Mouse (Mus musculus) liver, adult 10 weeks (tissue): ENCODE data around the gene Slc46a1. TPM values are rescaled to one million over a fixed set of nuclear protein-coding genes. Genes with fewer than 3 reads are reported as not detected.

Experiments
- polyA plus RNA-seq: library from polyadenylated mRNA; stranded (reverse); fragments of 350-450 nt; fragmentation: Illumina TruSeq; extraction: RNeasy Lipid Tissue Mini Kit (QIAGEN cat#74804); gene quantifications from one replicate; pipeline ENCODE4 v1.2.3, GENCODE M21; 2014; ENCODE audit warnings: low read depth, low replicate concordance

Slc46a1 gene
- 4.4 TPM for polyA plus RNA-seq

DNA sequence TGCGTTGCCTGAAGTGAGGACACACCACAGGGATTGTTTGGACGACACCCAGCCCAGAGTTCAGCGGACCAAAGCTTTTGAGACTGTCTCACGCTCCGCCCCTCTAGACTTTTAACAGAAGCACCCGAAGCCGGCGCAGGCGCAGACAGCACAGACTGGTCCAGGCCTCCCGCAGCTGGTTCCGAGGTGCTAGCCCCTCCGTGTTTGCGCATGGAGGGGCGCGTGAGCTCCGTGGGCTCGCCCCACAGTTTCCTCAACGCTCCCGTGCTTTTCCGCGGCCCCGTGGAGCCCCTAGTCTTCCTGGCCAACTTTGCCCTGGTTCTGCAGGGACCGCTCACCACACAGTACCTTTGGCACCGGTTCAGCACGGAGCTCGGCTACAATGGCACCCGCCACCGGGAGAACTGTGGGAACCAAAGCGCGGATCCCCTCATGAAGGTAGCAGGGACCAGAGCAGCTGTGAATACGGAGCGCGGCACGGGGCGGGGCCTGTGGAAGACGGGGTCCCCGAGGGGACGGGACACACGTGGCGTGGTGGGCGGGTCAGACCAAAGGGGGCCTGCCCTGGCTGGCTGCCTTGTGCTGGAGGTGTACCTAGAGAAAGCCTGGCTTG, at the start of gene Slc46a1:
Gene Slc46a1, plus strand, starts transcription at position 130 of the 613 bp plus-strand sequence.

GRCm38 (mm10) chr11:78422055-78422819, 43.3 kb upstream of the Slc46a1 start, which contains the start of gene Slc13a2:
Gene Slc13a2 (minus strand): TSS chr11:78422217.

GRCm38 (mm10) chr11:78497544-78498522, 32.3 kb downstream of the Slc46a1 start, which contains the start of gene Sarm1:
Gene Sarm1 (minus strand): TSS chr11:78497754.

DNA sequence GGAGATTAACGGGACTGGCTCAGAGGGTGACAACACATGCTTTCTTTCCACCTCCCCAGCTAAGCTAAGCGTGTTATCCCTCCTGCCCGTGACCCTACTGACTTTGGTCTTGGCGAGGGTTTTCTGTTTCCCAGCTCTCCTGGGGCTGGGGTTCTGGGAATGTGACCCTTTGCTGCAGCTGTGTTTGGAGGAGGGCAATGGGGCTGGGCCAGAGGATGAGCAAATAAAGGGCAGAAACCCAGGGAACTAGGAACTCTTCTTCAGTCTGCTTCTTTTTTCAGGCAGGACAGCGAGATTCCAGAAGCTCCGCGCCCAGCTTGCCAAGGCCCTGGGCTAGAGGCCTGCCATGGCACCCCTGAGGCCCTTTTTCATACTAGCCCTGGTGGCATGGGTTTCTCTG, 33.5 kb downstream of the Slc46a1 start, which contains the start of gene Vtn:
Gene Vtn, plus strand, starts transcription at position 88 of the 400 bp plus-strand sequence.

DNA sequence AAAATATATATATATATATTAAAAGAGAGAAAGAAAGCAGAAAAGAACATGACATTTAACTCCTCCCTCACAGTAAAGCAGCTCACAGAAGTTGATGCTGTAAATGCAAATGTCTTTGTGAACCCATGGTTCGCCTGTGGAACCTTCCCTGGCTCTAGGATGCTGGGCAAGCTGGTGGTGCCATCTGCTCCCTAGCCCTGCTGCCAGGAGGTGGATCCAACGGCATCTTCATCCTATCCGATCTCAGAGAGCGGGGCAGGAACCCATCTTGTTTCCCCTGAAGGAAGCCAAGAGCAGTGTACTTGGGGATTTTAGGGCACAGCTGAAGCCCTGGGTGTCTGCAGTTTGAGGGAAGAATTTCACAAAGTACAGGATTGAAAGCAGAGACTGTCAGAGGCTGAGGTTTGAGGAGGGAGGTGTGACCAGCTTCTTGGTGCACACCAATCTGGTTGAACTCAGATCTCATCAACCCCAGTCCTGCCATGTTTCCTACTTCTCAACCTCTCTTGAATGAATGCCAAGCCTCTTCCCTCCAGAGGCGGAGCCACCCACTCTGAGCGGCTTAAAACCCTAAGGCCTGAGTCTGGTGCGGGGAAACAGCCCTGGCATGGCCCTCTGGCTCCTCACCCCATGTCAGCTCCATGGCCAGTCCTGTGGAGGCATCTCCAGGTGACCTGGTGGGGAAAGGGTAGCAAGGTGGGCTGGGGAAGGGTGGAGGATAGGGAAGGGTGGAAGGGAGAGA, 37.6 kb downstream of the Slc46a1 start, which contains the start of gene Sebox:
Gene Sebox, plus strand, starts transcription at position 539 of the 742 bp plus-strand sequence.

GRCm38 (mm10) chr11:78512025-78512957, 46.8 kb downstream of the Slc46a1 start, which contains the start of the genes Tmem199 and Poldip2:
Gene Tmem199 (minus strand): TSS chr11:78512172.
Gene Poldip2 (plus strand): TSS chr11:78512193.

Other genes starting within 250 kb of the Slc46a1 start
- gene Sdf2, start 220.0 kb upstream of the Slc46a1 start, polyA plus RNA-seq, result 21.3 TPM
- 5.8 TPM for gene Supt6, start 219.7 kb upstream of the Slc46a1 start, polyA plus RNA-seq
- gene 2610507B11Rik, start 203.9 kb upstream of the Slc46a1 start, polyA plus RNA-seq, result 48.4 TPM
- 0.24 TPM for gene BC030499, start 174.9 kb upstream of the Slc46a1 start, polyA plus RNA-seq
- 0.32 TPM for gene Spag5, start 164.2 kb upstream of the Slc46a1 start, polyA plus RNA-seq
- 10.4 TPM for gene Aldoc, start 142.7 kb upstream of the Slc46a1 start, polyA plus RNA-seq
- 1.4 TPM for gene Pigs, start 137.3 kb upstream of the Slc46a1 start, polyA plus RNA-seq
- 0.58 TPM for gene Unc119, start 122.2 kb upstream of the Slc46a1 start, polyA plus RNA-seq
- not detected for gene Foxn1, start 79.1 kb upstream of the Slc46a1 start, polyA plus RNA-seq
- 0.45 TPM for gene Slc13a2, start 43.5 kb upstream of the Slc46a1 start, polyA plus RNA-seq
- not detected for gene Sarm1, start 32.1 kb downstream of the Slc46a1 start, polyA plus RNA-seq
- 538 TPM for gene Vtn, start 33.4 kb downstream of the Slc46a1 start, polyA plus RNA-seq
- not detected for gene Sebox, start 37.8 kb downstream of the Slc46a1 start, polyA plus RNA-seq
- 12.6 TPM for gene Tmem199, start 46.5 kb downstream of the Slc46a1 start, polyA plus RNA-seq
- 31.9 TPM for gene Poldip2, start 46.5 kb downstream of the Slc46a1 start, polyA plus RNA-seq
- 14.4 TPM for gene Tnfaip1, start 70.6 kb downstream of the Slc46a1 start, polyA plus RNA-seq
- gene Ift20, start 70.7 kb downstream of the Slc46a1 start, polyA plus RNA-seq, result 42.3 TPM
- 72.8 TPM for gene Tmem97, start 85.1 kb downstream of the Slc46a1 start, polyA plus RNA-seq
- 19.1 TPM for gene Nlk, start 231.7 kb downstream of the Slc46a1 start, polyA plus RNA-seq